Mouse (Mus musculus) lung, adult 2 months (tissue): Measurements from ENCODE around the gene Vmn1r74. TPM values are rescaled to one million over a fixed set of nuclear protein-coding genes. Genes with fewer than 3 reads are reported as not detected.
"Not testable (repeated sequence)": the region's sequence is repeated elsewhere in the genome, so short reads cannot be mapped to it uniquely, and the experiment has no call there.

Experiments used
- DNase-seq: peaks from one replicate; pipeline ENCODE4 v3.0.0; 2022
- H3K4me1 ChIP-seq: fragments of 200-500 bp; 2 replicates; pipeline ENCODE4 v1.6.1; 2011; ENCODE audit warnings: low read length; ENCODE audit not compliant: control insufficient read depth, insufficient read depth
- H3K4me3 ChIP-seq: fragments of 200-500 bp; replicated peaks from 2 replicates; pipeline ENCODE3; 2011; ENCODE audit warnings: low read depth, mild to moderate bottlenecking, control low read depth, low read length; ENCODE audit errors: extremely low read depth
- CTCF ChIP-seq: fragments of 200-500 bp; IDR thresholded peaks from 2 replicates; pipeline ENCODE4 v1.5.1; 2011; ENCODE audit warnings: mild to moderate bottlenecking, low read length, control low read depth; ENCODE audit not compliant: insufficient read depth
- POLR2A ChIP-seq: fragments of 200-500 bp; IDR thresholded peaks from 2 replicates; pipeline ENCODE4 v1.6.1; 2011; ENCODE audit warnings: low read depth, mild to moderate bottlenecking, control low read depth, low read length, borderline replicate concordance; ENCODE audit errors: extremely low read depth
- WGBS: fragments of 180-500 bp; shearing (Covaris S2); methylation state at CpG from one replicate; pipeline ENCODE4 v1.1.7; 2018; 5-methylcytosine and 5-hydroxymethylcytosine counted together
- polyA plus RNA-seq: library from polyadenylated mRNA; depleted of rRNA; stranded (reverse); fragments of >200 nt; gene quantifications from 2 replicates; pipeline ENCODE4 v1.2.3, GENCODE M21; 2012; rRNA removed

The Vmn1r74 gene
- polyA plus RNA-seq = not detected in 2 replicates

- no peak for DNase-seq
- H3K4me1 ChIP-seq = no peaks in the 10 kb centered on the region
- no peak within 1 kb of the TSS for H3K4me3 ChIP-seq
- 64% methylated on average over 2 of the region's 2 CpGs for WGBS
- no peak for TF ChIP-seq CTCF
- TF ChIP-seq POLR2A = no peak
Observed at GRCm38 (mm10) chr7:11833680-11834079, at the start of gene Vmn1r74. Vmn1r74 (plus strand) TSS chr7:11833980.

GRCm38 (mm10) chr7:11813751-11814150 lies 20.0 kb upstream of the Vmn1r74 start:
- Histone ChIP-seq H3K4me3 (no peak overlapping the region), H3K4me1 (no peaks in the 10 kb centered on the region)
- TF ChIP-seq POLR2A (no peak), CTCF (no peak)
- DNase-seq = no peak

- TF ChIP-seq POLR2A = no peak
- no peak for TF ChIP-seq CTCF
- H3K4me3 ChIP-seq = no peak overlapping the region
- 81% methylated on average over 1 of the region's 1 CpGs for WGBS
- no peak for DNase-seq
- no peaks in the 10 kb centered on the region for H3K4me1 ChIP-seq
Observed at GRCm38 (mm10) chr7:11822166-11822565, 11.6 kb upstream of the Vmn1r74 start.

- not testable (repeated sequence) for H3K4me1 ChIP-seq, DNase-seq, H3K4me3 ChIP-seq
- 81% methylated on average over 9 of the region's 9 CpGs for WGBS
Observed at GRCm38 (mm10) chr7:11823246-11823645, 10.5 kb upstream of the Vmn1r74 start.

- no peak for DNase-seq
- Histone ChIP-seq H3K4me3 (no peak within 1 kb of the TSS), H3K4me1 (no peaks in the 10 kb centered on the region)
- TF ChIP-seq CTCF (no peak), POLR2A (no peak)
Observed at GRCm38 (mm10) chr7:11874330-11874729, 40.5 kb downstream of the Vmn1r74 start, which contains the start of gene Vmn1r75. Vmn1r75 (plus strand) TSS chr7:11874630.

Other genes starting within 250 kb of the Vmn1r74 start
- not detected in 2 replicates for gene Zscan4-ps3, start 224.7 kb upstream of the Vmn1r74 start, polyA plus RNA-seq
- not detected in 2 replicates for gene Vmn1r72, start 153.8 kb upstream of the Vmn1r74 start, polyA plus RNA-seq
- gene Vmn1r73, start 103.7 kb upstream of the Vmn1r74 start, polyA plus RNA-seq = not detected in 2 replicates
- gene Vmn1r75, start 40.6 kb downstream of the Vmn1r74 start, polyA plus RNA-seq = not detected in 2 replicates
- not detected in 2 replicates for gene Vmn1r76, start 104.2 kb downstream of the Vmn1r74 start, polyA plus RNA-seq
- gene Vmn1r77, start 202.8 kb downstream of the Vmn1r74 start, polyA plus RNA-seq = not detected in 2 replicates